Mouse (Mus musculus) frontal cortex, adult (tissue): ENCODE measurements at regions not wholly inside any gene's neighbourhood (a gene's known extent, or its start where the extent isn't known, plus 50 kb on each side); places are given as distances from the start of the nearest gene placed in this dataset.

ENCODE experiments used
- ATAC-seq: cut with Nextera tagmentation; 2 replicates; pipeline ENCODE4 v1.9.2; 2017; ENCODE audit warnings: mild to moderate bottlenecking, moderate library complexity, mixed read lengths; ENCODE audit not compliant: low TSS enrichment

- peak; percentile 95 for ATAC-seq
These were observed 1682.9 kb downstream of the Cdh8 start for GRCm38 (mm10) chr8:97733338-97733737.

GRCm38 (mm10) chr8:97722627-97723026, 1693.6 kb downstream of the Cdh8 start:
- no peak for ATAC-seq

GRCm38 (mm10) chr8:97701706-97702105, 1714.6 kb downstream of the Cdh8 start:
- no peak for ATAC-seq

- ATAC-seq: no peak
These were observed 1751.9 kb downstream of the Cdh8 start for GRCm38 (mm10) chr8:97664404-97664803.

- no peak for ATAC-seq
These were observed 1754.1 kb downstream of the Cdh8 start for GRCm38 (mm10) chr8:97662144-97662543.

- no peak for ATAC-seq
These were observed 1763.5 kb upstream of the Got2 start for GRCm38 (mm10) chr8:97651802-97652201.

GRCm38 (mm10) chr8:97632980-97633379, 1744.6 kb upstream of the Got2 start:
- no peak for ATAC-seq
